Mouse (Mus musculus): ENCODE measurements around the gene Hpcal4. TPM values are rescaled to one million over a fixed set of nuclear protein-coding genes. Genes with fewer than 3 reads are reported as not detected.
A peak's percentile ranks its signal among the peaks of the same experiment; 100 is the strongest.

Hpcal4 gene
- total RNA-seq, 2 experiments from 2014 or later, result 350 to 371 TPM

DNA sequence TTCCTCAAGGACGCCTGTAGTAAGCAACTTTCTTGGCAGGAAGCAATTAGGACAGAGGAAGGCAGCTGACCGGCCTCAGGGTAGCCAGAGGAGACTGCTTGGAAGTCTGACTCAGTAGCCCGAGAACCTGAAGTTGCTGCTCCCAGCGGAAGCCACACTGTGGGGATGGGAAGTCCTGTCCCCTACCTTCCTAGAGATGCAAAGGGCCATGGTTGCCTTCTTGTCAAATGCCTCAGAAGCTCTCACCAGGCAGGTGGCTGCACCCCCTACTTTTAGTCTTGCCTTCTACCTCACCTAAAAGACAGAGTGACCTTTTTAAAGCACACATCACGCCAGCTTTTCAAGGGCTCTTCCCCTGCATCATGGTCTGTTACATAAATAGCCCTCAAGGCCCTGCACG is 13.7 kb downstream of the Hpcal4 start:
- intact Hi-C loops (cut with DNase I), result no loop called here
- no peak for DNase-seq (ENCODE audit: low spot score in 2 of 2)

DNA sequence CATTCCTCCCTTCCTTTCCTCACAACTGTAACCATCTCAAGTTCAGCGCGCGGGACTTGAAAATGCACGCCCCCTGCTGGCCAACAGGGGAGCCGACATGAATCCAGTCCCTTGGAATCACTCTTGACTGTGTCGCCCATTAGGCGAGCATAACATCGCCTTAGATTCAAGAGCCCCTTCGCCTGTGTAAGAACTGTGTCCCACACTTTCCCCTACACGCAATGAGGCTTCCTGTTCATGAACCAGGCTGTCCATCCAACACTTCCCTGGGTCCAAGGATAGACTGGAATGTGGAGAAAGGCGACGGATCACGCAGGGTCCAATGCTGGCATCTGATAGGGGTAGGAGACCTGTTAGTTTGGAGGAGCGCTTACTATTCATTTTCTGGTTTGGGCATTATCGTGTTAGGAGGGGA is 17.8 kb downstream of the Hpcal4 start:
- intact Hi-C loops (cut with DNase I), result loop anchor here (5.0 kb wide), 1 partner anchor 43 kb away; no protein-coding TSS in a partner anchor
- peak; percentile 66 to 78 for DNase-seq (ENCODE audit: low spot score in 2 of 2)

GRCm38 (mm10) chr4:123201186-123202093 is 18.4 kb downstream of the Hpcal4 start, which contains the start of gene Nt5c1a:
TSS of gene Nt5c1a (plus strand) at chr4:123201504.
- DNase-seq (ENCODE audit: low spot score in 2 of 2), result peak in 1 of 2 experiments; percentile 37
- intact Hi-C loops (cut with DNase I), result loop anchor here (5.0 kb wide), 1 partner anchor 44 kb away; no protein-coding TSS in a partner anchor

DNA sequence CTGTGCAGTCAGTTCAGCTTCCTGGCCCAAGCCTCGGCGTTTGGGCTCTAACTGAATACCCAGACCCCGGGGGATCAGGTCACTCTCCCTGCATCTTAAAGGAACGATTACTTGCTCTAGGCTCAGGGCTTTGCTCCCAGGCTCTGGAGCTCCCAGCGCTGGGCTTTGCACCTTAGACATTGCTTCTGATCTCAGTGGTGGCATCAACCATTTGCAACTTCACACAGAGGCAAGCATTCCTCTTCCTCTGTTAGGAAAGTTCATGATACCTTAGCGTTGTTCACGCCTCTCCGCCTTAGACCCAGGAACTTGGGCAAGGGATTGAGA is 19.0 kb downstream of the Hpcal4 start:
- intact Hi-C loops (cut with DNase I), result loop anchor here (5.0 kb wide), 1 partner anchor 45 kb away; no protein-coding TSS in a partner anchor

DNA sequence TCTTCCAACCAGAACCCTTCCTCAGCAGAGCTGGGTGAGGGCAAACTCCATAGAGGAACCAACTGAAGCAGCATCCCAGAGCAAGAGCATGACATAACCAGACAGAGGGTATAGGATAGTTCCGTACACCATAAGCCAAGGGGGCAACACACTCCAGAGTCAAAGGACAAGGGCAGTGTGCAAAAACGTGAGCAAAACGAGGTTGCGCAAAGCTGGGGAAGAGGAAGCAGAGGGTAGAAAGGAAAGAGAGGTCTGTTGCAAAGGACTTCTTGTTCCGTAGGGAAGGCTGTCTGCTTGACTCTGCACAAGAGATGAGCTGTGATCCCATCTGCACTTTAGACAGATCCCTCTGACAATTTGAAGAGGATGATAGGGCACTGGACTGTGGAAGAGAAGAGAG is 24.3 kb downstream of the Hpcal4 start:
- no peak for DNase-seq (ENCODE audit: low spot score in 2 of 2)
- intact Hi-C loops (cut with DNase I), result no loop called here

More for the DNA sequence above, 19.0 kb downstream of the Hpcal4 start:
- DNase-seq (ENCODE audit: low spot score in 2 of 2), result no peak

DNA sequence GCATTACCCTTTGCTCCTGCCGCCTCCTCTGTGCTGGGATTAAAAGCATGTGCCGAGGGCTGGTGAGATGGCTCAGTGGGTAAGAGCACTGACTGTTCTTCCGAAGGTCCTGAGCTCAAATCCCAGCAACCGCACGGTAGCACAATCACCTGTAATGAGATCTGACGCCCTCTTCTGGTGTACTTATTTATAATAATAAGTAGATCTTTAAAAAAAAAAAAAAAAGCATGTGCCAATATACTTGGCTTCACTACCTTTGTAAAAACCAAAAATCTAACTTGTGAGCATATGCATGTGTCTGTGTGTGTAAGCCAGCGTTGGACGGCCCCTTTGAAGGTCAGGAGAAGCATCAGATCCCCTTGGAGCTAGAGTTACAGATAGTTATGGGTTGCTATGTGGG is 28.0 kb downstream of the Hpcal4 start:
- no peak for DNase-seq (ENCODE audit: low spot score in 2 of 2)
- intact Hi-C loops (cut with DNase I), result no loop called here

GRCm38 (mm10) chr4:123211453-123211852 is 28.4 kb downstream of the Hpcal4 start:
- DNase-seq (ENCODE audit: low spot score in 2 of 2), result no peak
- intact Hi-C loops (cut with DNase I), result no loop called here

DNA sequence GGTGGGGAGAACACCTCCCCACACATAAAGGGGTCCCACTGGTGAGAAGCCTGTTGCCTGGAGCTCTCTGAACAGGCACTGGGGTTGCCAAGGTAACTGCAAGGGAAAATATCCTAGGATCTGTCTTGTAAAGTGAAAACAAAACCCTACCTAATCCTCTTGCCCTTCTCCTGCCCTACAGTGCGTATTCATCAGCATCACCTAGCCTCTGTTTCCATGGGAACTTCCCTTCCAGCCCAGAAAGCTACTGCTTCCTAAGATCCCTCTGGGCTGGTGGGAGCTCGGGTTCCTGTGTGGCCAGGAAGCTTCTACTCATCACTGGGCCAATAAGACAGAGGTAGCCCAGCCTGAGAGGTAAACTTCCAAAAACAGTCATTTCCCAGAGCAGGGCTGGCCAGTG is 29.3 kb downstream of the Hpcal4 start:
- intact Hi-C loops (cut with DNase I), result no loop called here
- DNase-seq (ENCODE audit: low spot score in 2 of 2), result no peak

GRCm38 (mm10) chr4:123213975-123214374 is 30.9 kb downstream of the Hpcal4 start:
- intact Hi-C loops (cut with DNase I), result no loop called here
- no peak for DNase-seq (ENCODE audit: low spot score in 2 of 2)

- peak in 1 of 2 experiments; percentile 65 for DNase-seq (ENCODE audit: low spot score in 2 of 2)
- intact Hi-C loops (cut with DNase I), result no loop called here
These were observed 32.3 kb downstream of the Hpcal4 start for GRCm38 (mm10) chr4:123215367-123215766.

- peak; percentile 52 to 56 for DNase-seq (ENCODE audit: low spot score in 2 of 2)
These were observed 33.8 kb downstream of the Hpcal4 start for GRCm38 (mm10) chr4:123216782-123217181.

GRCm38 (mm10) chr4:123219720-123220357 is 36.8 kb downstream of the Hpcal4 start:
- peak; percentile 74 to 83 for DNase-seq (ENCODE audit: low spot score in 2 of 2)
- intact Hi-C loops (cut with DNase I), result loop anchor here (2.0 kb wide), 1 partner anchor 35 kb away; no protein-coding TSS in a partner anchor

More at GRCm38 (mm10) chr4:123216782-123217181, 33.8 kb downstream of the Hpcal4 start:
- intact Hi-C loops (cut with DNase I), result no loop called here

- intact Hi-C loops (cut with DNase I), result no loop called here
- no peak for DNase-seq (ENCODE audit: low spot score in 2 of 2)
These were observed 37.6 kb downstream of the Hpcal4 start for GRCm38 (mm10) chr4:123220637-123221036.

DNA sequence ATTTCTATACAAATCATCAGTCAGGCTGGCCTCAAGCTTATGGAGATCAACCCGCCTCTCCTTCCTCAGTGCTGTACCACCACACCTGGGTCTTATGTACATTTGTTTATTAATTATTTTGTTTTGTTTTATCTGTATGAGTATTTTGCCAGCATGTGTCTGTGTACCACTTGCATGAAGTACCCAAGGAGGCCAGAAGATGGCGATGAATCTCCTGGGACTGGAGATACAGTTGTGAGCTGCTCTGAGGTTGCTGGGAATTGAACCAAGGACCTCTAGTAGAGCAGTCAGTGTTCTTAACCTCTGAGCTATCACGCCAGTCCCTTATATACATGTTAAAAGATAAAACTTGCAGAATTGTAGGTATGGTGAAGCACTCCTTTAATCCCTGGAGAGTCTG is 40.3 kb downstream of the Hpcal4 start:
- intact Hi-C loops (cut with DNase I), result no loop called here
- DNase-seq (ENCODE audit: low spot score in 2 of 2), result no peak

- DNase-seq (ENCODE audit: low spot score in 2 of 2), result peak in 1 of 2 experiments; percentile 49
These were observed 42.8 kb downstream of the Hpcal4 start for GRCm38 (mm10) chr4:123225718-123226403.

DNA sequence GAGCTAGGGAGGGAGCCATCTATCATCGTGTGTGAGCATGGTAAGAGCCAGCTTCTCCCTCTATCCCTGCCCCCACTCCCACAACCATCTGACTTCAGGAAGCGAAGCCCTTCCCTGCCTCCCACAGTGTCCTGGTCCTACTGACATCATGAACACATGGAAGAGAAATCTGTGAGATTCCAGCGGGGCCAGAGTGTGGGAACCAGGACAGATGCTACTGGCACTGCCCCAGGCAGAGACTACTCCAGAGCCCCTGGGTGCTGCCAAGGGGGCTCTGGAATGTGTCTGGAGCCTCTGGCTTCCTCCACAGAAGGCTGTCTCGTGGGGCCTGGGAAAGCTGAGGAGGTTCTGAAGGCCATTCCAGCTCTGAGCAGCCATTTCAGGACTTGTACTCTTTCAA is 44.7 kb downstream of the Hpcal4 start:
- intact Hi-C loops (cut with DNase I), result no loop called here
- no peak for DNase-seq (ENCODE audit: low spot score in 2 of 2)

More at GRCm38 (mm10) chr4:123225718-123226403, 42.8 kb downstream of the Hpcal4 start:
- intact Hi-C loops (cut with DNase I), result no loop called here

GRCm38 (mm10) chr4:123228270-123228669 is 45.2 kb downstream of the Hpcal4 start:
- intact Hi-C loops (cut with DNase I), result no loop called here
- no peak for DNase-seq (ENCODE audit: low spot score in 2 of 2)

- intact Hi-C loops (cut with DNase I), result no loop called here
- no peak for DNase-seq (ENCODE audit: low spot score in 2 of 2)
These were observed 46.1 kb downstream of the Hpcal4 start for GRCm38 (mm10) chr4:123229166-123229565.

DNA sequence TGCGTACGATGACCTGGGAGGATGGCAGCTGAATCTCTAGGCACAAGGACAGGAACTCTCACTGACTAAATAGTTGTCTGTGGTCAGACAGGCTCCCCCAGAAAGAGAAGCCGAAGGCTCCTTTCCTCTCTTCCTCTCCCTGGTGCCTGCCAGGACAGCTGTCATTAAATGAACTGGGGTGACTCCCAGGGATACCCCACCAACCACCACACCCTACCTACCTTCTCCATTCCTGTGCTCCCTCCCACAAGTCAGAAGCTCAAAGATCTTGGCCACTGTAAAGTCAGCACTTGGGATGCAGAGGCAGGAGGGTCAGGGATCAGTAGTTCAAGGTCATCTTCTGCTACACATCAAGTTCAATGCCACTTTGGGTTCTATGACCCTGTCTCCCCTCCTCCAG is 49.8 kb downstream of the Hpcal4 start:
- intact Hi-C loops (cut with DNase I), result no loop called here
- DNase-seq (ENCODE audit: low spot score in 2 of 2), result no peak
